Mouse (Mus musculus) bone marrow macrophage, adult 2 months (primary cell): Measurements from ENCODE around the gene Lst1. TPM values are rescaled to one million over a fixed set of nuclear protein-coding genes. Genes with fewer than 3 reads are reported as not detected.

ENCODE experiments used
- H3K27ac ChIP-seq: 2 replicates; pipeline ENCODE4 v1.5.1; 2012; ENCODE audit warnings: low read depth, low read length; ENCODE audit not compliant: insufficient read depth
- H3K4me1 ChIP-seq: 2 replicates; pipeline ENCODE4 v1.6.1; 2012; ENCODE audit warnings: low read length; ENCODE audit not compliant: control insufficient read depth, insufficient read depth
- H3K4me3 ChIP-seq: 2 replicates; pipeline ENCODE4 v1.5.1; 2012; ENCODE audit warnings: mild to moderate bottlenecking, low read length, moderate library complexity; ENCODE audit not compliant: insufficient read depth
- CTCF ChIP-seq: IDR thresholded peaks from 2 replicates; pipeline ENCODE4 v1.5.1; 2012; ENCODE audit warnings: low read depth, mild to moderate bottlenecking, low read length, moderate library complexity
- POLR2A ChIP-seq: IDR thresholded peaks from 2 replicates; pipeline ENCODE4 v1.6.1; 2012; ENCODE audit warnings: mild to moderate bottlenecking, low read depth, low read length, borderline replicate concordance
- polyA plus RNA-seq: library from polyadenylated mRNA; stranded (reverse); fragments of >200 nt; gene quantifications from 2 replicates; pipeline ENCODE4 v1.2.4, GENCODE M21; 2012; ENCODE audit not compliant: missing spikeins, insufficient read depth, insufficient read length

The Lst1 gene
- polyA plus RNA-seq, 1 experiment: 811 TPM

- H3K27ac ChIP-seq: peak overlapping the region; percentile 89
- TF ChIP-seq CTCF: no peak
- no peak for TF ChIP-seq POLR2A
- peak overlapping the region; percentile 51 for H3K4me3 ChIP-seq
- H3K4me1 ChIP-seq: peaks cover 53% of the 10 kb centered on the region
Measured at GRCm38 (mm10) chr17:35210593-35210992, 22.4 kb upstream of the Lst1 start.

DNA sequence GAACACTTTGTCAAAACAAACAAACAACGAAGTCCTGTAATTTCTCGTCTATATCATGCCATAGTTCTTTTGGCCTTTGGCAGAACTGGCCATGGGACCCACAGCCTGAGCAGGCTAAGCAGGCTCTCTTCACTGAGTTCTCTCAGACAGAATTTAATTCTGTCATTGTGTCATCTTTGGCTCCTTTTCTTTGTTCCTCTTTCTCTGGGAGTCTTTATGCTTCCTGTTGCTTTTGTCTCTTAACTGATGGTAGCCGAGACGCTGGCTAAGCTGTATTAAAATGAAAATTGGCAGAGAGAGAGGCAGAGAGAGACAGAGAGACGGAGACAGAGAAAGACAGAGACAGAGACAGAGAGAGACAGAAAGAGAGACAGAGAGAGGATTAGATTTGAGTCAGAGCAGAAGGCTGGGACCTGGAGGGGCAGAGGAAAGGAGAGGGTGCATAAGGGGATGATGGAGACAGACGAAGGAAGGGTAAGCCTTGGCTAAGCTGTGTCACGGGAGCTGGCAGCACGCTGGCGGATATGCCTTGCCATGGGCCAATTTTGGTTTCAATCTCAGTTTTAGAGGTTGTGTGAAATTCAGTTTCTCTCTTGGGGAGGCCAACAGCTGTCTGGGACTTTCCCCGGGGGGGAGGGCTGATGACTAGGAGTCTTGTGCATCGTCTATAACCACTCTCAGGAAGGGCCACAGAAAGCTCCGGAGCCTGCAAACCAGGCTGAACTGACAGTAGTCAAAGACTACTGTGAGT is 21.7 kb upstream of the Lst1 start:
- TF ChIP-seq POLR2A (no peak), CTCF (no peak)
- H3K4me3 ChIP-seq: peak overlapping the region; percentile 51
- H3K4me1 ChIP-seq: peaks cover 47% of the 10 kb centered on the region
- peak overlapping the region; percentile 89 for H3K27ac ChIP-seq

DNA sequence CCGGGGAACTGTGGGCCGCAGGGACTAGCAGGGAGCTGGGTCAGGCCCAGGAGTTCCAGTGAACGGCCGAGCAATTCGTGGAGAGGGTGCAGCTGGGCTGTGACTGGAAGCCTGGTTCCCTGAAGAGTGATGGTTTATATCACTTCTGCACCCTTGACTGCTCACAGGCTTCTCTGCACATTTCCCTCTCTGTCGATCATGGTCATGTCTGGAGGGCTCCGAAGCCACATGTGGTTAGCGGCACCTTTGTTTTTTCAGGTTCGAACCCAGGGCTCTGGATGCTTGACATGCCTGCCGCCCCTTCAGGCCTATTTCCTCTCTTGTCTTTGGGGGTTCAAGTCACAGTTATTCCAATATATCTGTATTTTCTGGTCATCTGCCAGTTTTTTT is 17.1 kb upstream of the Lst1 start:
- Histone ChIP-seq H3K4me1 (peaks cover 32% of the 10 kb centered on the region), H3K4me3 (no peak overlapping the region), H3K27ac (no peak overlapping the region)
- TF ChIP-seq POLR2A: no peak
- TF ChIP-seq CTCF: no peak

GRCm38 (mm10) chr17:35204494-35205379 is 16.5 kb upstream of the Lst1 start, which contains the start of gene Lta:
Gene Lta, minus strand, starts transcription at chr17:35205351.
- TF ChIP-seq CTCF: no peak
- no peak for TF ChIP-seq POLR2A
- Histone ChIP-seq H3K4me3 (no peak within 1 kb of the TSS), H3K27ac (no peak within 1 kb of the TSS), H3K4me1 (peaks cover 30% of the 10 kb centered on the region)

- H3K4me3 ChIP-seq: peak overlapping the region; percentile 81
- H3K4me1 ChIP-seq: peaks cover 17% of the 10 kb centered on the region
- peak overlapping the region; percentile 68 for H3K27ac ChIP-seq
- TF ChIP-seq POLR2A: no peak
- no peak for TF ChIP-seq CTCF
Measured at GRCm38 (mm10) chr17:35202442-35202841, 14.2 kb upstream of the Lst1 start.

GRCm38 (mm10) chr17:35201787-35202186 is 13.5 kb upstream of the Lst1 start, which contains the start of gene Tnf:
Gene Tnf, minus strand, starts transcription at chr17:35202007.
- peaks cover 17% of the 10 kb centered on the region for H3K4me1 ChIP-seq
- TF ChIP-seq CTCF: no peak
- peak; percentile 99 for TF ChIP-seq POLR2A
- peak within 1 kb of the TSS; percentile 80 for H3K27ac ChIP-seq
- H3K4me3 ChIP-seq: peak within 1 kb of the TSS; percentile 81

- peak overlapping the region; percentile 81 for H3K4me3 ChIP-seq
- TF ChIP-seq CTCF: no peak
- TF ChIP-seq POLR2A: no peak
- H3K4me1 ChIP-seq: peaks cover 19% of the 10 kb centered on the region
- H3K27ac ChIP-seq: peak overlapping the region; percentile 80
Measured at GRCm38 (mm10) chr17:35201128-35201527, 12.9 kb upstream of the Lst1 start.

GRCm38 (mm10) chr17:35200398-35200797 is 12.2 kb upstream of the Lst1 start:
- Histone ChIP-seq H3K4me1 (peaks cover 20% of the 10 kb centered on the region), H3K27ac (peak overlapping the region; percentile 80)

GRCm38 (mm10) chr17:35198946-35199345 is 10.7 kb upstream of the Lst1 start:
- peaks cover 29% of the 10 kb centered on the region for H3K4me1 ChIP-seq
- no peak overlapping the region; the same call in 1 of the 2 replicates for H3K4me3 ChIP-seq
- no peak for TF ChIP-seq POLR2A
- TF ChIP-seq CTCF: no peak
- no peak overlapping the region for H3K27ac ChIP-seq

More at GRCm38 (mm10) chr17:35200398-35200797, 12.2 kb upstream of the Lst1 start:
- TF ChIP-seq POLR2A: no peak
- TF ChIP-seq CTCF: no peak
- H3K4me3 ChIP-seq: peak overlapping the region; percentile 81

DNA sequence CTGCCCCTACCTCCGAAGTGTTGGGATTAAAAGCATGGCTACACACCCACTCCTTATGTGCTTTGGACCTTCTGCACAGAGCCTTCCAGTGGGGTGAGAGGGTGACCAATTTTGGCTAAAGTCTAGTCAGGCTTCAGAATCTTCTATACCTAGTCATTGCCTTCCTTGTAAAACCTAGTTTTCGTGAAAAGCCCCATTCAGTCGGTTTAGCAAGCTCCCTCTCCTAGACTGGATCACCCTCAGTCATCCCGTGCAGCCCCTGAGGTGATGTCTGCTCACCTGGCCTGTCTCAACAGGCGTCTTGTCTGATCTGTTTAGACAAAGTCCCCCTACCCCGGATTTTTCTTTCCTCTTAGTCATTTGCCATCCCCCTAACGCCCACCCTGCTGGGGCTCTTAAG is 9.8 kb upstream of the Lst1 start:
- TF ChIP-seq POLR2A (no peak), CTCF (no peak)
- no peak overlapping the region for H3K4me3 ChIP-seq
- peaks cover 34% of the 10 kb centered on the region for H3K4me1 ChIP-seq
- no peak overlapping the region for H3K27ac ChIP-seq

DNA sequence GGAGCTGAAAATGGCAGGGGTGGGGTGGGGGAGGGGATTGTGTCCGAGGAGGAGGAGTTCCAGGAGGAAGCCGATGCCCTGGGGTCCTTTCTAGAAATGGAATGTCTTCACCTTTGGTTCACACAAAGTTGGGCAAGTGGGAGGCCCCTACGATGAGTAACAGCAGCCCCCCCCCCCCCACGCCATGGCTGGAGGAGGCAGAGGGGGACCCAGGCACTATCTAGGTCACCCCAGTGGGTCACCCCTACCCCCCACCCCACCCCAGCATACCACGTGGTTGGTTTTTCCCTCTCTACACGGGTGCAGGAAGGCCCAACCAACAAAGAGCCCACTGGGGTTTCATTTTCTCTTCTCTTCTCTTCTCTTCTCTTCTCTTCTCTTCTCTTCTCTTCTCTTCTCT is 8.9 kb upstream of the Lst1 start:
- H3K4me3 ChIP-seq: no peak overlapping the region
- no peak overlapping the region for H3K27ac ChIP-seq
- H3K4me1 ChIP-seq: peaks cover 32% of the 10 kb centered on the region
- no peak for TF ChIP-seq CTCF
- no peak for TF ChIP-seq POLR2A
